Mouse (Mus musculus) heart, embryonic 13.5 days (tissue): Measurements from ENCODE around the gene Cdh6. TPM values are rescaled to one million over a fixed set of nuclear protein-coding genes. Genes with fewer than 3 reads are reported as not detected.
A peak's percentile ranks its signal among the peaks of the same experiment; 100 is the strongest.

ENCODE experiments used
- ATAC-seq: fragments of 200-750 bp; cut with Nextera tagmentation; 2 replicates; pipeline ENCODE4 v1.8.0; 2017; ENCODE audit warnings: moderate TSS enrichment; ENCODE audit not compliant: insufficient number of reproducible peaks, low FRiP score, low TSS enrichment; ENCODE audit errors: extremely low read depth
- H3K27ac ChIP-seq: fragments of 300-500 bp; sonication (generic); replicated peaks from 2 replicates; pipeline ENCODE4 v1.5.1; 2015; ENCODE audit warnings: moderate library complexity, mild to moderate bottlenecking, inconsistent platforms
- H3K27me3 ChIP-seq: fragments of 300-500 bp; sonication (generic); replicated peaks from 2 replicates; pipeline ENCODE4 v1.6.1; 2015; ENCODE audit warnings: mild to moderate bottlenecking, inconsistent platforms
- H3K36me3 ChIP-seq: fragments of 300-500 bp; sonication (generic); 2 replicates; pipeline ENCODE4 v1.6.1; 2015; ENCODE audit warnings: mild to moderate bottlenecking, inconsistent platforms
- H3K4me1 ChIP-seq: fragments of 300-500 bp; sonication (generic); 2 replicates; pipeline ENCODE4 v1.6.1; 2015; ENCODE audit warnings: inconsistent platforms
- H3K4me2 ChIP-seq: fragments of 300-500 bp; sonication (generic); 2 replicates; pipeline ENCODE4 v1.6.1; 2015; ENCODE audit warnings: inconsistent platforms, mild to moderate bottlenecking, moderate library complexity
- H3K4me3 ChIP-seq: fragments of 300-500 bp; sonication (generic); 2 replicates; pipeline ENCODE4 v1.5.1; 2015; ENCODE audit warnings: moderate library complexity, mild to moderate bottlenecking, inconsistent platforms
- H3K9ac ChIP-seq: fragments of 300-500 bp; sonication (generic); 2 replicates; pipeline ENCODE4 v1.6.1; 2015; ENCODE audit warnings: inconsistent platforms, mild to moderate bottlenecking, moderate library complexity
- H3K9me3 ChIP-seq: fragments of 300-500 bp; sonication (generic); 2 replicates; pipeline ENCODE4 v1.6.1; 2016; ENCODE audit warnings: inconsistent platforms
- WGBS: fragments of 180-500 bp; shearing (Covaris S2); methylation state at CpG from one replicate; pipeline ENCODE4 v1.1.7; 2015; ENCODE audit warnings: mixed read lengths; 5-methylcytosine and 5-hydroxymethylcytosine counted together
- polyA plus RNA-seq: library from polyadenylated mRNA; unstranded; fragments of >200 nt; fragmentation: Nextera tagmentation; extraction: Ambion mirVana; gene quantifications from 2 replicates; pipeline ENCODE4 v1.2.1, GENCODE M21; 2015

The Cdh6 gene
- polyA plus RNA-seq, 1 experiment from 2014 or later: 2.3 TPM

GRCm38 (mm10) chr15:13093954-13094880, 79.3 kb downstream of the Cdh6 start:
- Histone ChIP-seq H3K36me3 (no peaks in the 10 kb centered on the region), H3K27ac (no peak overlapping the region), H3K9me3 (no peaks in the 10 kb centered on the region), H3K9ac (no peak overlapping the region), H3K27me3 (no peaks in the 10 kb centered on the region), H3K4me1 (peaks cover 16% of the 10 kb centered on the region), H3K4me2 (no peak overlapping the region), H3K4me3 (no peak overlapping the region)
- 77% methylated on average over 19 of the region's 19 CpGs for WGBS
- no peak for ATAC-seq

- ATAC-seq: no peak
- H3K27me3 ChIP-seq: no peaks in the 10 kb centered on the region
- H3K4me1 ChIP-seq: peaks cover 19% of the 10 kb centered on the region
- H3K27ac ChIP-seq: no peak overlapping the region
- H3K4me2 ChIP-seq: no peak overlapping the region
- no peaks in the 10 kb centered on the region for H3K36me3 ChIP-seq
- H3K9ac ChIP-seq: no peak overlapping the region
- no peaks in the 10 kb centered on the region for H3K9me3 ChIP-seq
- no peak overlapping the region for H3K4me3 ChIP-seq
- WGBS: 82% methylated on average over 13 of the region's 13 CpGs
These were observed 81.4 kb downstream of the Cdh6 start for GRCm38 (mm10) chr15:13092064-13092463.

- no peaks in the 10 kb centered on the region for H3K9me3 ChIP-seq
- H3K9ac ChIP-seq: no peak overlapping the region
- no peak overlapping the region for H3K4me3 ChIP-seq
- no peak overlapping the region for H3K4me2 ChIP-seq
- H3K27ac ChIP-seq: no peak overlapping the region
- ATAC-seq: no peak; the same call in 1 of the 2 replicates
- H3K27me3 ChIP-seq: no peaks in the 10 kb centered on the region
- no peaks in the 10 kb centered on the region for H3K36me3 ChIP-seq
- 0 out of 2 replicates have a peak, but pooled peaks cover 3% of the 10 kb centered on the region for H3K4me1 ChIP-seq
- 42% methylated on average over 7 of the region's 7 CpGs for WGBS
These were observed 84.9 kb downstream of the Cdh6 start for GRCm38 (mm10) chr15:13088504-13089058.

GRCm38 (mm10) chr15:13084746-13085145, 88.7 kb downstream of the Cdh6 start:
- Histone ChIP-seq H3K4me2 (no peak overlapping the region), H3K9me3 (no peaks in the 10 kb centered on the region), H3K27ac (no peak overlapping the region), H3K4me3 (no peak overlapping the region), H3K9ac (no peak overlapping the region), H3K36me3 (no peaks in the 10 kb centered on the region), H3K4me1 (0 out of 2 replicates have a peak, but pooled peaks cover 3% of the 10 kb centered on the region), H3K27me3 (no peaks in the 10 kb centered on the region)
- no peak for ATAC-seq
- 75% methylated on average over 9 of the region's 9 CpGs for WGBS

- Histone ChIP-seq H3K9ac (no peak overlapping the region), H3K27me3 (no peaks in the 10 kb centered on the region), H3K9me3 (no peaks in the 10 kb centered on the region), H3K36me3 (no peaks in the 10 kb centered on the region), H3K4me3 (no peak overlapping the region), H3K4me2 (no peak overlapping the region), H3K4me1 (peaks cover 7% of the 10 kb centered on the region), H3K27ac (no peak overlapping the region)
- 60% methylated on average over 8 of the region's 8 CpGs for WGBS
- ATAC-seq: no peak
These were observed 96.4 kb downstream of the Cdh6 start for GRCm38 (mm10) chr15:13076908-13077669.

- no peak overlapping the region for H3K9ac ChIP-seq
- WGBS: 65% methylated on average over 4 of the region's 4 CpGs
- no peak overlapping the region for H3K4me3 ChIP-seq
- no peak for ATAC-seq
- H3K36me3 ChIP-seq: no peaks in the 10 kb centered on the region
- H3K27me3 ChIP-seq: no peaks in the 10 kb centered on the region
- no peak overlapping the region for H3K4me2 ChIP-seq
- H3K27ac ChIP-seq: no peak overlapping the region
- H3K9me3 ChIP-seq: no peaks in the 10 kb centered on the region
- peaks cover 10% of the 10 kb centered on the region for H3K4me1 ChIP-seq
These were observed 99.4 kb downstream of the Cdh6 start for GRCm38 (mm10) chr15:13074047-13074446.

GRCm38 (mm10) chr15:13068213-13068516, 105.3 kb downstream of the Cdh6 start:
- Histone ChIP-seq H3K4me3 (peak overlapping the region; percentile 47), H3K4me2 (peak overlapping the region; percentile 72), H3K27ac (no peak overlapping the region), H3K27me3 (no peaks in the 10 kb centered on the region), H3K36me3 (no peaks in the 10 kb centered on the region), H3K4me1 (peaks cover 18% of the 10 kb centered on the region), H3K9me3 (no peaks in the 10 kb centered on the region), H3K9ac (peak overlapping the region; percentile 62; the same call in 1 of the 2 replicates)
- no peak for ATAC-seq

GRCm38 (mm10) chr15:13067429-13068212, 105.9 kb downstream of the Cdh6 start:
- H3K9me3 ChIP-seq: no peaks in the 10 kb centered on the region
- peak overlapping the region; percentile 62 for H3K9ac ChIP-seq
- H3K4me1 ChIP-seq: peaks cover 18% of the 10 kb centered on the region
- peak overlapping the region; percentile 72 for H3K4me2 ChIP-seq
- no peak overlapping the region for H3K27ac ChIP-seq
- 34% methylated on average over 20 of the region's 20 CpGs for WGBS
- no peaks in the 10 kb centered on the region for H3K27me3 ChIP-seq
- H3K4me3 ChIP-seq: peak overlapping the region; percentile 47
- ATAC-seq: no peak; the same call in 1 of the 2 replicates
- no peaks in the 10 kb centered on the region for H3K36me3 ChIP-seq

- Histone ChIP-seq H3K9ac (no peak overlapping the region), H3K36me3 (no peaks in the 10 kb centered on the region), H3K4me1 (peaks cover 14% of the 10 kb centered on the region), H3K27me3 (no peaks in the 10 kb centered on the region), H3K9me3 (no peaks in the 10 kb centered on the region), H3K4me3 (no peak overlapping the region), H3K27ac (no peak overlapping the region), H3K4me2 (peak overlapping the region; percentile 72)
- ATAC-seq: no peak
- WGBS: 72% methylated on average over 9 of the region's 9 CpGs
These were observed 106.7 kb downstream of the Cdh6 start for GRCm38 (mm10) chr15:13066765-13067164.

GRCm38 (mm10) chr15:13063633-13064032, 109.8 kb downstream of the Cdh6 start:
- Histone ChIP-seq H3K4me3 (no peak overlapping the region), H3K36me3 (no peaks in the 10 kb centered on the region), H3K9me3 (no peaks in the 10 kb centered on the region), H3K4me2 (no peak overlapping the region), H3K9ac (no peak overlapping the region), H3K27me3 (no peaks in the 10 kb centered on the region), H3K4me1 (peaks cover 21% of the 10 kb centered on the region), H3K27ac (no peak overlapping the region)
- no peak for ATAC-seq
- 93% methylated on average over 13 of the region's 13 CpGs for WGBS

GRCm38 (mm10) chr15:13057728-13058127, 115.7 kb downstream of the Cdh6 start:
- no peak overlapping the region for H3K27ac ChIP-seq
- ATAC-seq: no peak
- H3K9ac ChIP-seq: no peak overlapping the region
- H3K36me3 ChIP-seq: no peaks in the 10 kb centered on the region
- H3K4me2 ChIP-seq: no peak overlapping the region
- no peaks in the 10 kb centered on the region for H3K27me3 ChIP-seq
- WGBS: 59% methylated on average over 5 of the region's 5 CpGs
- peaks cover 15% of the 10 kb centered on the region for H3K4me1 ChIP-seq
- no peaks in the 10 kb centered on the region for H3K9me3 ChIP-seq
- H3K4me3 ChIP-seq: no peak overlapping the region
